Mouse (Mus musculus): ENCODE data around the gene Itgb6. TPM values are rescaled to one million over a fixed set of nuclear protein-coding genes. Genes with fewer than 3 reads are reported as not detected.

The Itgb6 gene
- polyA plus RNA-seq, 3 experiments from 2014 or later: not detected

DNA sequence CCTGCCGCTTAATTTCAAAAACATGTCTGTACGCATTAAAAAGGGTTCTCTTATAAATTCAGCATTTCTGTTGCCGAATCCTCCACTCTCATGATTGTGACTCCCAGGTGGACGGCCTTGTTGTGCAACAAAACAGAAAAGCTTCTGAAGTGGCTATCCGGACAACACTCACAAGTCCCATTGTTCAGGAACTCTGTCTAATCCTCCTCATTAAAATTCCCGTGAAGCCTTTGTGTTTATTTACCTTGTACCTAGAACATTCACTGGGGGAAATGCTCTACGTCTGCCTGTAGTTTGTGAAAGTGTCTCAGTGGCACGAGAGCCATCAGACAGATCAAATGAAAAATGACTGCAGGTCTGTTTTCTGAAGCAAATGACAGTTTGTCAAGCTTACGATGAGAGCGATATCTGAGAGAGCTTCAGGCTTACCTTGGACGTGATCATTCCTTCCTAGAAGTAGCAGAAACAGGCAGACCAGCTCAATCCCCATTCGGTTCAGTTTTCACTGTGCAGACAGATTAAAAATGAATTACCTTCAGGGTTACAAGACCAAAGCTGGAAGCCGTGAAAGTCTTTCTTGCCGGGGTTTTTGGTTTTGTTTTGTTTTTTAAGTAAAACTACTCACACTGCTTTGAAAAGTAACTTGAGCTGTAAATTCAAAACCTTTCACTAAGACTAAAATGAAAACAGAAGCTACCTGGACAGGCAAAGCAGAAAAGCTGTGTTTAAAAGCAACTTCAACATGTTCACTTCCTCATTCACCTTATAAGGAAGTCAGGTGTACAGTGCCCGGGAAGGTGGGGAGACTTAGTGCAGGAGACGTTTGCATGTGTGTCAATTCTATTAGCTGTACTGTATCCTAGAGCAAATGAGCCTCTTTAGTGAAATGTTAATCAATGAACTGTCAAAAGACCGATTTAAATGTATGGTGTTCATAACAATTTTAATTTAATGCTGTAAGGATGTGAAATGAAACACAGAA is 49.2 kb downstream of the Itgb6 start:
- ATAC-seq: no peak

DNA sequence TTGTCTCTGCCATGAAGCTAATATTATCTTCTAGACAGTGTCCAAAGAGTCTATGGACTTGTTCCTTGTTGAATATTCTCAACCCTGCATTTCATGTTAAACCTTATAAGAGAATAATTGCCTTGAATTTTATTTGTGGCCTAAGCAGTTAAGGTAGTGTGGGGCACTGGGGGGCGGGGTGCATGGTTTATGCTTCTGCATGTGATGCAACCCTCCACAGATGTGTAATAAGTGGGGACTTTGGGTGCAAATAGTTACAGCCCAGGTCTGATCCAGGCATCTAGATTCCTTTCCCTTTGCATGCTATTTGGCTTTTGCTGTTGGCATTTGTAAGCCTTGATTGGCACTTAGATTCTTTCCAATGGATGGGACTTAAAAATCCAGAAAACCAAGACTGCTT is 51.2 kb downstream of the Itgb6 start:
- no peak for ATAC-seq

DNA sequence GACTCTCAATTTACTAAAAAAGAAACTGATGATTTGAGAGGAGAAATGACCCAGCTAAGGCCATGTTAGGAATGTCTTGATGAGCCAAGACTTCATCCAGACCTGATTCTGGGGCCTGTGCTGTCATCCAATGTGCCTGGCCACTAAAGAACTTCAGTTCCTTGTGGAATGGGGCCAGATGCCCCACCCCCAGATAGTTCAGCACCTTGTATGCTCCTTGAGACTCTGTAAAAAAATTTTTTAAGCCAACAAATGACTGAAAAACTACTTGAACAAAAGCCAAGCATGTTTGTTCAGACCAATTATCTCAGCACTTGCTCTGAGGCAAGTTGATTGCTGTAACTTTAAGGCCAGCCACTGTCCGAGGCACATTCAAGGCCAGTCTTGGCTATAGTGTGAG is 59.4 kb downstream of the Itgb6 start:
- ATAC-seq: no peak

DNA sequence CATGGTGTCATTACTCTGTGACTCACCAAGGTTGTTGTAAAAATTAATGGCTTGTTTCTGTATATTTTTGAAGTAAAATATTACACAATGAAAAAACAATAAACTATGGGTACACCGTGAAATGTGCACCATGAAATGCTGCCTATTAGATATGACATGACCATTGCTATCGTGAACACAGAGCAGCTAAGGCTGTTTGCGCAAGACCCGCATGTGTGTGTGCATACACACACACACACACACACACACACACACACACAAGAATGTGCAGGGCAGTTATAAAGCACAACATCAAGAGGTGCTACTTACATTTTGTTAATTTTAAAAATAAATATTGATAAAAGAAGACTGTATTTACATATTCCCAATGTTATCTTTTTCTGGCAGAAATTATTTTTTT is 62.5 kb downstream of the Itgb6 start:
- no peak for ATAC-seq

DNA sequence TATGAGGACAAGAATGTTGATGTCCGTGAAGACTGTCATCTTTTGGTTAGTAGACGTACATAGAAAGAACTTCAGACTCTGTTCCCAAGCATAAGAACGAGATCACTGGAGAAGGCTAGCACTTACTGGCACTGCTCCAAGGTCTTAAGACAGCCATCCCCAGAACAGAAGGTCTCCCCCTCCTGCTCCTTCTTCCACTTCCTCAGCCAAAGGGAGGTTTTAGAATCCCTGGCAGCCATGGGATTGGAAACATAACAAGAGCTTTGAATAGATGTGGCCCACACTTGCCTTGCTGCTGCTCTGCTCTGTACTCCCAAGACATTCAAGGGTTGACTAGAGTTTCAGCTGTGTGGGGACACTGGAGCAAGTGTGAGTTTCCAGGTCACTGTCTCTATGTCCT is 63.5 kb downstream of the Itgb6 start:
- ATAC-seq: no peak

DNA sequence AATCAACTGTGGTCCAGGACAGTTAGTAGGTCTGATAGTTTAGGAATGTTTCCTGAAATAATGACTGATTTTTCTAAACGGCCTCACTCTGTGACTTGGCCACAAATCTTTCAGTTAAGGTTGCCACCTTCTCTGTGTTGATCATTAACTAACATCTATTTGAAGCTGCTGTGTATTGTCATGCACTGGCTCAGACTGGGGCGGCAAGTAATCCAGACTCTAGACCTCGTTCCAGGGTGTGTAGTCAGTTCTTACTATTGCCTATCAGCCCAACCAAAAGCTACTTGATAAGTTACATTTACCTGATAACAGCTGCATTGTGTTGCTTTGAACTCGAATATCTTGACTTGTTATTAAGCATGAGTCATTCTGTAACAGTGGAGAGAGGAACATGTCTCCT is 67.6 kb downstream of the Itgb6 start:
- ATAC-seq: no peak

DNA sequence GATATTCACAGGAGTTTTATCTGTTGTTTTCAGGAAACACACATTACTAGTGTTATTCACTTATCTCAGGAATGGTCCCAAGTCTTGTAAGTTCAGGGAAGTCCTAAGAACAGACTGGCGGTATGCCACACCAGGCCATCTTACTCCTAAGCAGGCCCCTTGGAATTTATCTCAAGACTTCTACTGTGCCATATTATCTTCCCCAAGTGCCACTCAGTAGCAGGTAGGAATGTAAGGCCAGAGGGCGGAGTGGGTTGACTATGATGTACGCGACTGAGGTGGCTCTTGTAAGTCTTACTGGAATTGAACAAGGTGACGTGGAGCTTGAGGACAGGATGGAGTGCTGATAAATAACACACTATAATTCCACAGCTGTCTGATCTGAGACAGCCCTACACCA is 72.3 kb downstream of the Itgb6 start:
- ATAC-seq: no peak

DNA sequence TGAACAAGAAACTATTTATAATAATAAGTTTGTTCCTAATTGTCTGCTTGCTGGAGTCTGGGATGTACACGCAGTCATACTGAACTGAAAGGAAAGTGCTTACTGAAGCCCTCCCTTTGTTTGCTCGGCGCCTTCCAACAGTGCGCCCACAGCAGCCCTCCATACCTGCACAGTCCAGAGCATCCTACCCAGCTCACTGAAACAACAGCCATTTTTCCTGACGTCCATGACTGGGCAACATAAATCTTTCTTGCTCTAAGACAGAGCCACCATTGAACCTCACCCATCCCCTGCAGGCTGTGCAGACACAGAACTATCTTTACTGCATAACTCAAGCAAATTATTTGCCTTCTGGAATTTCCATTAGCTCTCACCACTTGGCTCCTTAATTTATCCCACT is 74.8 kb downstream of the Itgb6 start:
- no peak for ATAC-seq

DNA sequence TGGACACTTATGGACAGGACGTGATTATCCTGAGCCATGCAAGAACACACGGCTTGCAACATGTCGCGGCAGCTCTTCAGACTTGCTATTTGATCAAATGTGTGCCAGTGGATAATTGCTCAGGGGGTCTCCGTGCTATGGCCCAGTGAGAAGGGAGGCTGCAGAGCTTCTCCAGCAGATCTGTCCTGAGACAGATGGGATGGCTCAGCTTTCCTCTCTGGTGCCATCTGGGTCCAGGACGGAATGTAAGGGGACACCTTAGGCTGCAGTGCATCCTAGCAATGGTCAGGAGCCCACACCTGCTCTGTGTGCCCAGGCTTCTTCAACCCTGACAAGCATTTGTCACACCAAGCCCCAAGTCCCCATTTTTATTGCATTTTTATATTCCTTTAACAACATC is 75.9 kb downstream of the Itgb6 start:
- ATAC-seq: no peak

DNA sequence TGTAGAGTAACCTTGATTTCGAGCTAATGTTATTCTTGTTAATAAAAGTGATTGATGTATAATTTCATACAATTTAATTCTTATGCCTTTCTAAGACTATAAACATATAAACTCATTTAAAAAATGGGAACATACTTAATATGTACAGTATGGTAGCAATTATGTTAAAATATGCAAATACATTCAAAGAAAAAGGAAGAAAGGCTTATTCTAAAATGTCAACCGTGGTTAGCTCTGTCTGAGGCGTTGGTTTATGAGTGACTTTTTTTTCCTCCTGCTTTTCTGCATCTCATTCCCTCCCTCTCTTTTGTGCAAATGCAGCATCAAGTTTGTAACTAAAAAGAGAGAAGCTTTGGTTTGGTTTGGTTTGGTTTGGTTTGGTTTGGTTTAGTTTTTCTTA is 79.0 kb downstream of the Itgb6 start:
- ATAC-seq: no peak

DNA sequence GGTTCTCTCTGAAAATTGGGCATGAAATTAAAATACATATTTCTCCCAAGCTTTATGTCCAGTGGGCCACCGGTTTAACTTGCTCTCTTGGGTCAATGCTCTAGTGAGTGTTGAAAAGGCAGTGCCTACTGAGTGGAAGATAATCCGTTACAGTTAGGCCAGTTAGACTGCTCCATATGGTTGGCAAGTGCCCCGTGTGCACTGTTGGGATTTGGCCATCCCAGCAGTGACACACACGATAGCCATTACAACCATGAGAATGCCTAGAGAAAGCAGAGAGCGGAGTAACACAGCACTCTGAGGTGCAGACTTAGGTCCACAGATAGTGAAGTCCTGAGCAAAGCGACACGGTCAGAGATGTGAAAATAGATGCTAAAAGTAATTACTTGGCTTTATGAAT is 79.8 kb downstream of the Itgb6 start:
- no peak for ATAC-seq

DNA sequence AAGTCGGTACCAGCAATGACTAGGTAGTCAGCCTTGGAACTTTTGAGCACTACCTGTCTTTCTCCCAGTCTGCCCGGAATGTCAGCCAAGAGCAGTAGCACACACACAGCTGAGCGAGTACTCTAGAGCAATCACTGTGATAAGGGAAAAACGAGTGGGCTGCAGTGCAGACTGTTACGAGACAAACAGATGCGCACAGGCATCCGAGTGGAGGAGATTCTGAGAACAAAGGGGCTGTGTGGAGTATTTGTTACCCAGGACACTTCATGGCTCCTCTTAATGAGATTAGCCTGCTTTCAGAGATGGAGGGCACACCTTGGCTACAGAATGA is 82.1 kb downstream of the Itgb6 start:
- no peak for ATAC-seq

DNA sequence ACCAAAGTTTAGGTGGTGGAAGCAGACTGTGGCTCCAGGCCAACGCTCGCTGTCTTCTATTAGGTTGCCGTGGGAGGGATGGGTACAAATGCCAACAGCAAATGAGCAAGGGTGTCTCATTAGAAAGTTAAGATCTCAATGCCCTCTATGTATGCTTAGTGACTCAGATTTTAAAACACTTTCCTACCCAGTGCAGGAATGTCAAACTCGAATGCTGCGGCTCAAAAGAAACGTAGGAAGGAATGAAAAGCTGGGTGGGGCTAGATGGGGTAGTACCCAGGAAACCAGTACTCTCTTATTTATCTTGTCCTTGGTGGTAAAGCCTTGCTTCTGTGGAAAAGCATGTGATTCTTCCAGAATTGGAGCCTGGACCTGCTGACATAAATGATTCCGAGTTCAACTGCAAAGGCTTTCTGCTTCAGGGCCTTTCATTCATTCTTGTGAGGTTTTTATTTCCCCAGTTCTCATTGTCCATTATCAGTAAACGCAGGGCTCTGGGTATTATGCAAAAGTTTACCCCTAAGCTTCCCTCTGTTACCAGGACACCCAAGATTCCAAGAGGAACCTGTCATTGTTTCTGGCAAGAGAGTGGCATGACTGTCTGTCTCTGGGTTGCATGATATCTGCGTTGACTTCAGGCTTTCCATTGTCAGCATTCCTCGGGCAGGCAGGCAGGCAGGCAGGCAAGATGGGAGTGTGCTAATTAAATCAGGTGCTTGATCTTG is 82.7 kb downstream of the Itgb6 start:
- ATAC-seq: no peak

DNA sequence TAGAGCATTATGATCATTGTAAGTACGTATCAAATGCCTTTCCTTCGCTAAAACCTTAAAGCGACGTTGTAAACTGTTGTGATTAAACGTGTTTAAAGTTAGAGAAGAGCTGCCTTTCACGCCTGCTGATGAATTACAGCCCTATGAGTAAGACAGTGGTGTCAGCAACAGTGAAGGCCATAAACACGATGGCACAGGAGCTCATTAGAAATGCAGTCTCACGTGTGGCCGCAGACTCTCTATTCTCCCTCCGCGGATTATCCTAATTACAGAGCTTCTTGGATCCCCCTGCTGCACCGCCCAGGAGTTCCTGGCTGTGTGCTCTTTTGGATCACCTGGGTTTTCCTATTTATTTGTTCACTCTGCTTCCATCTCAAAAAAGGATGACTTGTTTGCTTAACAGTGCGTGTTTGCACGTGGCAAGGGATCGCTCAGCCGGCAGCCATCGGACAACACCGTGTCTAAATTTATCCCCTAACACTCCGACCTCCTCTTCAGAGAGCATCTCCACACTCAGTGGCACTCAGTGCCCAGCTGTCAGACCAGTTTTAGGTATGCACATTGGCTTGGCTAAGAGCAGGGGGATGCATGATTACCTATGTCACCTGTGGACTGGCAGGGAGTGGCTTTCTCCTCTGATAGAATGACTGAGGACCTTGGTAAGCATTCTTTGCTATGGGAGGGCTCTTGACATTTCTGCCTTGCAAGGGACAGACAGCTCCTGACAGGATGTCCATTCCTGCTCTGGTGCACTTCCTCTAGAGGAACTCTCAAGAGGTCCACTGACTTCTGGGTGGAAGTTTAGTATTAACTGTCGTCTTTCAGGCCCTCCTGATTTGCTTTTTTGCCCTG is 85.3 kb downstream of the Itgb6 start:
- no peak for ATAC-seq

DNA sequence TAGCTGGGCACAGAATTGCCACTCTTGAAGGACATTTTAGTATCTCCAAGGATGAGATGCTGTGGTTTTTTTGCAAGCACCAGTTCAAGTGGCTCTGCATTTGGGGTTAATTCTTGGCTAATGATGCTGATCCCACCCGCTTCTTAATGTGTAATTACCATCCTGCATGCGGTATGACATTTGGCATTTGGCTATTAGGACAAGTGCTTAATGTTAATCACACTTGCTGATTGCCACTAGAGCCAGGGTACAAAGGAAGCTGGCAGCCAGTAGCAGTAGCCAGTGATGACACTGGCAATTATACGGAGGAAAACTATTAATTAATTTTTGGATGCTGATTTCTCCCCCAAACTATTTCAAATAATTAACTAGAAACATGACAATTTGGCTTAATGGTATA is 86.0 kb downstream of the Itgb6 start:
- ATAC-seq: no peak

DNA sequence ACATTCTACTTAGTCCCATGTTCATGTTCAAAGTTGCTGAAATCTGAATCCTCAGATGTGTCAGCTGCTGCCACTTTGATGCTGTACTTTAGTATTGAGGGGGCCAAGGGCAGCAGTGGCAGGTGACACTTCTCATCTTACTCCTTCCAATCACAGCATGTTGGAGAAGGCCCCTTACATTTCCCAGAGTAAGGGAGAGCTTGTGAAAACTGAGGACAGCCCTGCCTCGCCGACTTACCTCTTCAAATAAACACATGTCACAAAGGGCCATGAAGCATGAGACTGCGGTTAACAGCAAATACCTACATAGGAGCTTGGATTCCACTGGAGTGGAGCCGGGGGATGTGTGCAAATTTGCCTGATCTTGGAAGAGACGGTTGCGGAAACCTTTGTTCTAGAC is 86.4 kb downstream of the Itgb6 start:
- no peak for ATAC-seq

DNA sequence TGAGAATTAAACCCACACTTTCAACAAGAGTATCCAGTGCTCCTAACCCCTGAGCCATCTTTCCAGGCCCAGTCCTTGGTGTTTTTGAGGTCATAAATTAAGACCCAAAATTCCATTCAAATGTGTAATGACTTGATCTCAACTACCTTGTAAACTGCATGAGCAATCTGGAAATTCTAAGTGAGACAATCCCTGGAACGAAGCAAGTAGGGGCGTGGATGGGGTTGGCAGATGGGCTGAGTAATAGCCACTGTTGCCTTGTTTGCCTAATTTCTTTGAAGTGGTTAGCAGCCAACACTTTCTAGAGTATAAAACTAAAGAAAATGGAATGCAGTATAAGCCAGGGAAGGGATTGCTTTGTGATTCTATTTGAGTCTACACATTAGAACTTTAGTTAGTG is 89.7 kb downstream of the Itgb6 start:
- no peak for ATAC-seq

DNA sequence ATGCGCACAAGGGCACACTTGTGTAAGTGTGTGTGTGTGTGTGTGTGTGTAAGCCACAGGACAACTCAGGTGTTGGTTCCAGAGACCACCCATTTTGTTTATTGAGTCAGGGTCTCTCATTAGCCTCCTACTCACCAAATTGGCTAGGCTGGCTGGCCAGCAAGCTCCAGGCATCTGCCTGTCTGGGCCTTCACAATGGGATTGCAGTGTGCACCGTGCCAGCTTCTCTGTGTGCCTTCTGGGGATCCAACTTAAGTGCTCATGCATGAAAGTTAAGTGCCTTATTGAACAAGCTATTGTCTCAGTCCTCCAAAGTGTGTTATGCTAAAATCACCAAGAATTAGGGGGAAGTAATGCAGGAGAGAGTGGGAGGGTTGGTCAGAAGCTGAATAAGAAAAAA is 92.1 kb downstream of the Itgb6 start:
- ATAC-seq: no peak

DNA sequence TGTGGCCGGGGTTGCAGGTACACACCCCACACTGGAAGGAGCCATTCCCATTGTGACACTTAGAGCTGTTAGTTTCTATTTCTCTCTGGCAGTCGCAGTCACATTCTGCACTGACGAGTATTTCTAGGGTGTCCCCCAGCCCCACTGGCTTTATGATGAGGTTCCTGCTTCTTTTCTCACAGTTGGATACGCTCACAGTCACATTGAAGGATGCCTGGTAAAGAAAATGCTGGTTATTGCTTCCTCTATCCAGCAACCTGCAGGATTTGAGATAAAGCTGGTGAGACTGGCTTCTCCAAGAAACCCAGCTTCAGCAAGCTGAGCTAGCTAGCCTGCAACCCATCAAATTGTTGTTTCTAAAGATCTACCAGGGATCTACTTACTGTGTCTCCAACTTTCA is 94.5 kb downstream of the Itgb6 start:
- ATAC-seq: no peak

DNA sequence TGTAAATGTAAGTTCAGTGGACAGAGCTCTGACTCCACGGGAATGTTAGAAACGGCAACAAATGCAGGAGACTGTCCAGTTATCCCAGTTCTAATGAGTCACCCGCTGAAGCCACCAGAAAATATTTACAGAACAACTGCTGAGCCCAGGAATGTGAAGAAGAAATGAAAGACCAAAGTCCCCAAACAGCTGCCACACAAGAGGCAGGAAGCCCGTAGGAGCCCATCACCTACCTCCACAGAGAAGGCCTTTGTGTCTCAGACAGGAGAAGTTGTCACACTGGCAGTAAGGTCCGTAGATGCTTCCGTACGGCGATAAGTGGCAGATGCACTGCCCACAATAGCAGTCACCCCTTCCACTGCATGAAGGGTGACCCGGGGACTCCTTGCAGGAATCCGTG is 94.9 kb downstream of the Itgb6 start:
- ATAC-seq: no peak

DNA sequence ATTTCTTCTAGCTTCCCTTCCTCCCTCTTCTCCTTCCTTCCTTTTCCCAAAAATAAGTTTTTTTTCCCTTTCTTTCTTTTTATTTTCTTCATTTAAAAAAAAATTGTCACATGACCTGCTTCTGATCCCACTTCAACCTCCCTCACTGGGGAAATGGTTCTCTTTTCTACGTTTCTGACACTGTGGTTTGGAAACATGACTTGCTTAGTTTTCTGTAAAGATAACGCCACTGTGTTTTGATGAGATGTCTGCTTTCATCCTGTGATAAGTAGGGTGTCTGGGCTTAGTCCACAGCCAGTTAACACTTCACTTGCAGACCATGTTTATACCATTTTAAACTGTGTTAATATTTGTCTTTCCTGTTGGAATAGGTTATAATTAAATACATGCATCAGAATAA is 96.7 kb downstream of the Itgb6 start:
- ATAC-seq: no peak

DNA sequence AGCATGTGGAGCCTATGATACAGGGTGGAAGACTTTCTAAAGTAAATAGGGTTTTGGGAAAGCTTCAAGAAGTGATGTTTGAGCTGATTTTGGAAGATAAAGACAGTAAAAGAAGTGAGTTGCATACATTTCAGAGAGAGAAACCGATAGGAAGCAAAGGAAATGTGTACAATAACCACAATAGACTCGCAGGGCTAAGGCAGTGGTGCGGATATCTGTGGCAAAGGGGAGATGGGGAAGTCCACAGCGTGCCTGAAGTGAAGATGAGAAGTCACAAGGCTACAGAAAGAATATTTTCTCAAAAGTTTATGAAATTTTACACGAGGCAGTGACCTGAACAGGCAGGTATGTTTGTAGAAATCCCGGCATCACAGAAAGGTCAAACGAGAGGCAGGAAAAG is 100.3 kb downstream of the Itgb6 start:
- no peak for ATAC-seq

DNA sequence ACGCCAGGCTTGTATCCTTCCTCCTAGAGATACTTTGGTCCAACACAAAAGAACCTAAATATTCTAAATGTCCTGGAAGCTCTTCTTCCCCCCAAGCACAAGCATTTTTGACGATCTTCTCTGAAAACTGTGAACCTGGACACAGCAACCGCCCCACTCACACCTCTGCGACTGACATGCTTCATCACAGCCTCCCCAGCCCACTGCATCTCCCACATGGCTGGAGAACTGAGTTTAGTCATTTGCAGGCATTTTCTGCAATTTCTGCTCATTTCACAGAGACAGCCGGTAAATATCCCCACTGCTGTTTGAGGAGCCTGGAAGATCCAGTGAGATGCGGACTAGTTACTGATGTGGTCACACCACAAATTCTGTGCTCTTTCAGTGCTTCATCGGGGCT is 107.7 kb downstream of the Itgb6 start:
- no peak for ATAC-seq
